Comparison of ENCODE assay signal across 14 mouse cellular contexts in genomic region chr5:97582509-97582908, GRCm38 (mm10).
"Had no signal": no experiment of that assay in that cellular context is flagged by ENCODE, and none has a peak within 500 bp of the region (broad histone marks: within the 10 kb centered on the region; RNA-seq: fewer than 3 reads in every experiment).

No protein-coding gene starts in this region.

- H3K27ac ChIP-seq: kidney, embryonic 15.5 days; left cerebral cortex, adult 2 months; limb, embryonic 10.5 days; liver, embryonic 15.5 days; midbrain, embryonic 13.5 days; stomach, embryonic 15.5 days had no signal

- H3K27me3 ChIP-seq: kidney, embryonic 15.5 days; liver, embryonic 15.5 days; midbrain, embryonic 13.5 days; stomach, embryonic 15.5 days had no signal

- ATAC-seq: lung, postnatal 0 days; midbrain, embryonic 13.5 days had no signal

- H3K9ac ChIP-seq: kidney, embryonic 15.5 days; liver, embryonic 15.5 days; midbrain, embryonic 13.5 days; stomach, embryonic 15.5 days had no signal

- H3K9me3 ChIP-seq: kidney, embryonic 15.5 days; limb, embryonic 10.5 days; liver, embryonic 15.5 days; midbrain, embryonic 13.5 days; stomach, embryonic 15.5 days had no signal

- H3K36me3 ChIP-seq: kidney, embryonic 15.5 days; limb, embryonic 10.5 days; liver, embryonic 15.5 days; midbrain, embryonic 13.5 days; stomach, embryonic 15.5 days had no signal

- H3K4me3 ChIP-seq: kidney, embryonic 15.5 days; left cerebral cortex, adult 2 months; limb, embryonic 10.5 days; liver, embryonic 15.5 days; midbrain, embryonic 13.5 days; stomach, embryonic 15.5 days had no signal

- H3K4me2 ChIP-seq: kidney, embryonic 15.5 days; liver, embryonic 11.5 days; liver, embryonic 15.5 days; midbrain, embryonic 13.5 days; stomach, embryonic 15.5 days had no signal

- H3K4me1 ChIP-seq: kidney, embryonic 15.5 days; limb, embryonic 10.5 days; liver, embryonic 15.5 days; midbrain, embryonic 13.5 days; stomach, embryonic 15.5 days had no signal

- DNase-seq: kidney, postnatal 14 days; lung, adult 2 months; lung, postnatal 36 days; right cerebral cortex, postnatal 14 days; thymus, adult 2 months; thymus, postnatal 25 days had no signal
